Mouse (Mus musculus) heart, adult 11 months (tissue): ENCODE measurements around the gene Rtbdn.

ENCODE experiments used
- DNase-seq: peaks from one replicate; pipeline ENCODE4 v3.0.0; 2022

Gene Rtbdn

GRCm38 (mm10) chr8:84981644-84982498 lies 35.1 kb downstream of the Rtbdn start:
- DNase-seq, result peak; percentile 96

GRCm38 (mm10) chr8:84982499-84983011 lies 35.8 kb downstream of the Rtbdn start:
- peak; percentile 94 for DNase-seq

- peak; percentile 98 for DNase-seq
Measured at GRCm38 (mm10) chr8:84984294-84985048, 37.7 kb downstream of the Rtbdn start.

GRCm38 (mm10) chr8:84985049-84985683 lies 38.4 kb downstream of the Rtbdn start:
- no peak for DNase-seq

GRCm38 (mm10) chr8:84985684-84986378 lies 39.0 kb downstream of the Rtbdn start:
- peak; percentile 100 for DNase-seq

GRCm38 (mm10) chr8:84986379-84986945 lies 39.7 kb downstream of the Rtbdn start:
- DNase-seq, result no peak

- no peak for DNase-seq
Measured at GRCm38 (mm10) chr8:84987388-84987787, 40.6 kb downstream of the Rtbdn start.

GRCm38 (mm10) chr8:84987903-84988302 lies 41.1 kb downstream of the Rtbdn start:
- peak; percentile 98 for DNase-seq

- peak; percentile 98 for DNase-seq
Measured at GRCm38 (mm10) chr8:84989311-84989731, 42.5 kb downstream of the Rtbdn start.

GRCm38 (mm10) chr8:84989810-84990209 lies 43.0 kb downstream of the Rtbdn start:
- DNase-seq, result peak; percentile 99

GRCm38 (mm10) chr8:84990349-84990748 lies 43.6 kb downstream of the Rtbdn start, which contains the start of gene Hook2:
TSS of gene Hook2 (plus strand) at chr8:84990603.
- peak; percentile 100 for DNase-seq

- DNase-seq, result no peak
Measured at GRCm38 (mm10) chr8:84990836-84991235, 44.0 kb downstream of the Rtbdn start.

- DNase-seq, result peak; percentile 82
Measured at GRCm38 (mm10) chr8:84994375-84994774, 47.6 kb downstream of the Rtbdn start.

GRCm38 (mm10) chr8:84995680-84996079 lies 48.9 kb downstream of the Rtbdn start:
- peak; percentile 80 for DNase-seq

GRCm38 (mm10) chr8:84996978-84997377 lies 50.2 kb downstream of the Rtbdn start:
- peak; percentile 86 for DNase-seq

GRCm38 (mm10) chr8:84997649-84998295 lies 51.0 kb downstream of the Rtbdn start:
- DNase-seq, result peak; percentile 98
